Mouse (Mus musculus): ENCODE measurements around the gene Tmem217.

- TF ChIP-seq CTCF (IDR thresholded peaks at IDR 0.05; ENCODE audit: extremely low read depth, insufficient read depth, insufficient read length, insufficient replicate concordance) = no peak
- no peak for TF ChIP-seq POLR2A (IDR thresholded peaks at IDR 0.05; ENCODE audit: low read depth, low read length)
Observed at GRCm38 (mm10) chr17:29488257-29488977, 63.8 kb downstream of the Tmem217 start.

Measured in spleen, adult 2 months (tissue).